Mouse (Mus musculus) forebrain, embryonic 15.5 days (tissue): Measurements from ENCODE around the gene Cep112. TPM values are rescaled to one million over a fixed set of nuclear protein-coding genes. Genes with fewer than 3 reads are reported as not detected.

ENCODE experiments used
- polyA plus RNA-seq: library from polyadenylated mRNA; unstranded; fragments of >200 nt; fragmentation: Nextera tagmentation; extraction: Ambion mirVana; gene quantifications from 2 replicates; pipeline ENCODE4 v1.2.1, GENCODE M21; 2015

Gene Cep112
- polyA plus RNA-seq, 1 experiment from 2014 or later, result 17.6 TPM

Other genes starting within 250 kb of the Cep112 start
- 1.3 TPM in 1 of 2 replicates, not detected in the other for gene Apoh, start 81.8 kb upstream of the Cep112 start, polyA plus RNA-seq
- gene Prkca, start 81.3 kb upstream of the Cep112 start, polyA plus RNA-seq, result 7.2 and 8.0 TPM in 2 replicates